Mouse (Mus musculus) bone marrow, adult 2 months (tissue): ENCODE results near the gene Cfp.

Source experiments
- CTCF ChIP-seq: fragments of 200-500 bp; IDR thresholded peaks from 2 replicates; pipeline ENCODE4 v1.5.1; 2011; ENCODE audit warnings: low read length, control low read depth; ENCODE audit not compliant: control insufficient read depth, insufficient read depth
- POLR2A ChIP-seq: fragments of 200-500 bp; IDR thresholded peaks from 2 replicates; pipeline ENCODE4 v1.6.1; 2011; ENCODE audit warnings: low read depth, mild to moderate bottlenecking, control low read depth, low read length, borderline replicate concordance; ENCODE audit not compliant: control insufficient read depth

DNA sequence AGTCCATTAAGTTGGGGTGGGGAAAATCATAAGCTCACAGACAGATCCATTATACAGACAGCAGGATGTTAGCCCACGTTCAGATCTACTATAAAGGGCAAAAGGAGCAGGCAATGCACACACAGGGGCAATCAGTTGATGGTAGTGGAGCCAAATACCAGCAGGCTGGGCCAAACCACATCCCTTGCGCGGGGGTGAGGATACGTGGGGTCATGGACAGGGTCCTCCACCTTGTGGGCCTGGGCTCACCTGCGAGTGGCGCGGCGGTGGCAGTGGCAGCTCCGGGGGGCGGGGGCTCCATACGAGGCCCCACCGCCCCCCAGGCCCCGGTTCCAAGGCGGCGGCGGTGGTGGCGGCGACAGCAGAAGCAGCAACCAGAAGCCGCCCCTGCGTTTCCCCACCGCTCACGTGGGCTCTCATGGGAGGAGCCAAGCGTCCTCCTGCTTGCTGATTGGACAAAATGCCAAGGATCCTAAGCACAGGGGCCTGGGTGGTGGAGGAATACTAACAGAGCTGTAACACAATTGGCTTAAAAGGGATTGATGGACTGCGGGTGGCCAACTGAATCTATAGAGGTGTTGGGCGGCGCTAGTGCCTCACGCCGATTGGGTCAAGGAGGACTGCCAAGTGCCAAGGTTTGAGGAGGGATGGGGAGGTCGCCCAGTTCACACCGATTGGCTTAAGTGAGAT lies 19.0 kb upstream of the Cfp start, which contains the start of gene Elk1:
- no peak for TF ChIP-seq CTCF
- TF ChIP-seq POLR2A = no peak
